Mouse (Mus musculus): ENCODE results near the gene Elovl6.

Gene Elovl6

DNA sequence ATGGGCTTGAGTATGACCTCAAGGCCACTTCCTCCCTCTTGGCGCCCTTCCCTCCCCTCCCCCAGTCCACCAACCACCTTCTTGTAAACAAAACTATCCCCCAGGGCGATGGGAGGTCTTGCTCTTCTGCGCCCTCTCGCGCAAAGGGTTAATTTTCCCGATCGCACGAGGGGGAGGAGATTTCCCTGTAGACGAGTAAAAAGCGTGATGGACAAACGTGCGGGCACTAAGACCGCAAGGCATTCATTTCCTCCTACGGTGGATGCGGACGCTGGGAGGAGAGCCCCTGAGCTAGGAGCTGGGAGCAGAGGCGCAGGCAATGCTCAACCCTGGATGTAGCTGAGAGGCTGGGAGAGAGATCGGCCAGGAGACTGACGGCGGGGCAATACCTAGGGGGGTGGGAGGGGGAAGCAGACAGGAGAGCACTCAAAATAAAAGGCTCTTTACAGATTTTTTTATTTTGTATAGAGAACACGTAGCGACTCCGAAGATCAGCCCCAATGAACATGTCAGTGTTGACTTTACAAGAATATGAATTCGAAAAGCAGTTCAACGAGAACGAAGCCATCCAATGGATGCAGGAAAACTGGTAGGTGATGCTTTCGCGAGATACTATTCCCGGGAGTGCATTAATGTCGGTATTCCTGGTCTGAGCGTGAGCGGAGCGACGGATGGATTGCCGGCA, at the start of gene Elovl6:
Gene Elovl6 (plus strand): TSS at position 176 of the 685 bp plus-strand sequence.
- peak; percentile 88 for DNase-seq

DNA sequence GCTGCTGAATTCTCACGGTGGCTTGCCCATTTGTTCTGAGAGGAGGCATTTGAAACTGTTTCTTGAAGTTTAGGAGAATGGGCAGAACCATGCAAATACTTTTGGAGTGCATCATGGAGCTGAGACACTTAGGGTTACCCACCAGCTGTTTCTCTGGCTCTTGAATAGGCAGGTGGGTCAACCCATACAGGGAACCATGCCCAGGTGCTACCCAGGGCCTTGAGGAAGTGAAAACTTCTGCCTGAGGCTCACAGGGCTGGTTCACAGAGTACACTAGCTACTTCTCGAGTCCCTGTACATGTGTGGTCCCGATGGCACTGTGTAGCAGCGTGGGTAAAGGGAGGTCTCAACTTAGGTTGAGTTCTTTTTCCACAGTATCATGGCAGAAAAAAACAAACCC, 43.4 kb upstream of the Elovl6 start:
- DNase-seq: no peak

DNA sequence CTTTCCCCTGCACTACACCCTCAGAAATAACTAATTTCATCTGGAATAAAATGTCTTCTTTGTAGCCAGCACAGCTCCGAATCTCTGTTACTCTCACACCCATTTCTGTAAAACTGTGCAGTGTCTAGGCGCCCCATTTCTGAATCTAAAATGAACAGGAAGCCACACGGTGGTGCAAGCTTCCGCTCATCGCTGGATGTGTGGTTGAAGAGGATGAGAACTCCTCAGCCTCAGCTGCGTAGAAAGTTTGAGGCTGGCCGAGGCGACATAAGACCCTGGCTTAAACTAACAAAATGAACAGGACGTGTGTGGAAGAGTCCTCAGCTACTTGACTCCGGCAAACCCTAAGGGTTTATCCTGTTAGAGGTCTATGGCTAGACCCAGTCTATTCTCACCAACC, 38.0 kb upstream of the Elovl6 start:
- no peak for DNase-seq

GRCm38 (mm10) chr3:129494731-129495130, 37.4 kb upstream of the Elovl6 start:
- no peak for DNase-seq

- DNase-seq: no peak
These were observed 28.4 kb upstream of the Elovl6 start for GRCm38 (mm10) chr3:129503781-129504180.

- no peak for DNase-seq
These were observed 27.2 kb upstream of the Elovl6 start for GRCm38 (mm10) chr3:129504928-129505327.

DNA sequence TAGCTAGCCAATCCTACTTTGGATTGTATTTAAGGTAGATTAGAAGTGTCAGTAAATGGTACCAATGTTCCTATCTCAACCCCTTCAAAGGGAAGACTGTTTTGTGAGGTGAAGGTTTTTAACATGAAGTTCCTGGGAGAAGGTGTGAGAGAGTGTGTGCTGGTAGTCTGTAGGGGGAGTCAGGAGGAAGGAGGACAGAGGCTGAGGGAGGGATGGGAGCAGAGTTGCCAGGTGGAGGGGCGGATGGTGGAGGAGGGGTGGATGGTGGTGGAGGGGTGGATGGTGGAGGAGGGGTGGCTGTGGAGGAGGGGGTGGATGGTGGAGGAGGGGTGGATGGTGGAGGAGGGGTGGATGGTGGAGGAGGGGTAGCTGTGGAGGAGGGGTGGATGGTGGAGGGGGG, 24.4 kb upstream of the Elovl6 start:
- DNase-seq: no peak

DNA sequence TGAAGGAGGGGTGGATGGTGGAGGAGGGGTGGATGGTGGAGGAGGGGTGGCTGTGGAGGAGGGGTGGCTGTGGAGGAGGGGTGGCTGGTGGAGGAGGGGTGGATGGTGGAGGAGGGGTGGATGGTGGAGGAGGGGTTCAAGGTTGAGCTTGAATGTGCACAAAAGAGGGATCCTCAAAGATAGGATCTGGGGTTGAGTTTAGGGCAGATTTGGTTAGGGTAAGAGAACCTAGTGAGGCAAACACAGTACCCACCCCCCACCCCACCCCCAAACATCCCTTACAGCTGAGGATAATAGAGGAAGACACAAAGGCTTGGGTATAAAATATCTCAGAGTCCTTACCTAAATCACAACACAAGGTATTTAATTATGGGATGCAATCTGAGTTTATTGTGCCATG, 23.6 kb upstream of the Elovl6 start:
- DNase-seq: no peak

- DNase-seq: no peak
These were observed 22.4 kb upstream of the Elovl6 start for GRCm38 (mm10) chr3:129509725-129510124.

GRCm38 (mm10) chr3:129515863-129516436, 16.2 kb upstream of the Elovl6 start:
- peak; percentile 45 for DNase-seq

GRCm38 (mm10) chr3:129520499-129520898, 11.7 kb upstream of the Elovl6 start:
- no peak for DNase-seq

DNA sequence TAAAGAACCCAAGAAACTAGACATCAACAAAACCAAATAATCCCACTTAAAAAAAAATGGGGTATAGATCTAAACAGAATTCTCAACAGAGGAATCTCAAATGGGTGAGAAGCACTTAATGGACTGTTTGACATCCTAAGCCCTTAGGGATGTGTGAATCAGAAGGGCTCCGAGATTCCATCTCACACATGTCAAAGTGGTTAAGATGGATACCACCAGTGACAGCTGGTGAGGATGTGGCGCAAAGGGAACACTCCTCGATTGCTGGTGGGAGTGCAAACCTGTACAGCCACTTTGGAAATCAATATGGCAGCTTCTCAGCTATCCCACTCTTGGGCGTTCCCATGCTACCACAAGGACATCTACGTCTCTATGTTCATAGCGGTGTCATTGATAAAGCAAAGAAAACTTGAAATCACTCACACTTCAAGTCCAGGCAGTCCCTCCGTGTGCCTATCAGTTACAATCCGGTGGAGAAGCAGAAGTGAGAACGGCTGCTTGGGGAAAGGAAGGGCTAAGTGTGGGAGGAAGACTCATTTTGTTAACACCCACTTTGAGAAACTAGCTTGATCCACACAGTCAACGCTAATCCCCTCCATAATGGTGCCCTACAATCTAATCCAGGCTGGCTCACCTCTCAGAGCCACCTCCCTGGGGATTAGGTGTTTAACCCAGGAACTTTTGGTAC, 8.6 kb upstream of the Elovl6 start:
- DNase-seq: no peak

DNA sequence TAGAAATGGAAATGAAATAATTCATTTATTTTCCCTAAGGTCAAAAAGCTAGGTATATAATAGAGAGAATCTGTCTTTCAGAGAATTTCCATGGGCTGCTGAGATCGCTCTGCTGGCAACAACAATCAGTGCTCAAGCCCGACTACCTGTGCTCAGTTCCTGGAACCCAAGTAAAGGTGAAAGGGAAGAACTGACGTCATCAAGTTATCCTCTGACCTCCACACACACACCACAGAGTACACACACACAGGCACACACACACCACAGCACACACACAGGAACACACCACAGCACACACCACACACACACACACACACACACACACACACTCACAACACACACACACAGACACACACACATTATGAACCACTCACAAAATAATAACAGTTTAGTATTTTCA, 5.1 kb upstream of the Elovl6 start:
- DNase-seq: no peak

DNA sequence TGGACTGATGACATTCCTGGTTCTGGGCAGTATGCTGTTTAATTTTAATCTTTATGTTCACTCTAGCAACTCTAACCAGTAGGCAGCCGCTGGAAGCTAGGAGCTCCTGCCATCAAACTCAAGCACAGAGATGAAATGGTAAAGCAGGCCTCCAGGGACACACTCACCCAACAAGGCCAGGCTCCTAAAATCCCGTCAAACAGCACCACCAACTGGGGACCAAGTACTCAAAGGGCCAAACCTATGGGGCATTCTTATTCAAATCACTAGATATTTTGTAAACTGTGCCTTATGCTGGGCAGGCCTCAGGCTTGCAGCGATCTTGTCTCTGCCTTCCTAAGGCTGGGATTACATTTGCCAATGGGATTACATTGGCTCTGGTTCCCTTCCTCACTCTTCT, 2.8 kb upstream of the Elovl6 start:
- DNase-seq: no peak

GRCm38 (mm10) chr3:129530461-129530860, 1.7 kb upstream of the Elovl6 start:
- no peak for DNase-seq

- peak; percentile 58 for DNase-seq
These were observed 949 bp downstream of the Elovl6 start for GRCm38 (mm10) chr3:129532865-129533742.

- DNase-seq: peak; percentile 68
These were observed 1.8 kb downstream of the Elovl6 start for GRCm38 (mm10) chr3:129533743-129534530.

- no peak for DNase-seq
These were observed 3.3 kb downstream of the Elovl6 start for GRCm38 (mm10) chr3:129535444-129535843.

- peak; percentile 97 for DNase-seq
These were observed 4.0 kb downstream of the Elovl6 start for GRCm38 (mm10) chr3:129536109-129536508.

DNA sequence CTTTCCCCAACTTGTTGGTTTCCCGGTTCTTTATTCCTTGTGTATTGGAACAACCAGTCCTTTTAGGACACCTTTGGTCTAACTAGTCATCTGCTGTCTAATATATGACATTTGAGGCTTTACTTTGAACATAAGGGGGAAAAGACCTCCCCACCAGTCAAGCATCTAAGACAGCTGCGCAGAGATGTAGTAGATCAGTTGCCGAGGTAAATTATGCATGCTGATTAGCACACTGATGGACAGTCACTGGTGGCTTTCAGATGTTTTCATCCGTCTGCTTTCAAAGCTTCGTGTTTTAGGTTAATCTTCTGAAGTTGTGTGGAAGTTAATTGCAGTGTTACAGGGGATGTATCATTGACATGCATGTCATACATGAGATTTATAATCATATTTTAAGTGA, 5.8 kb downstream of the Elovl6 start:
- no peak for DNase-seq

GRCm38 (mm10) chr3:129540882-129541281, 8.7 kb downstream of the Elovl6 start:
- DNase-seq: no peak

DNA sequence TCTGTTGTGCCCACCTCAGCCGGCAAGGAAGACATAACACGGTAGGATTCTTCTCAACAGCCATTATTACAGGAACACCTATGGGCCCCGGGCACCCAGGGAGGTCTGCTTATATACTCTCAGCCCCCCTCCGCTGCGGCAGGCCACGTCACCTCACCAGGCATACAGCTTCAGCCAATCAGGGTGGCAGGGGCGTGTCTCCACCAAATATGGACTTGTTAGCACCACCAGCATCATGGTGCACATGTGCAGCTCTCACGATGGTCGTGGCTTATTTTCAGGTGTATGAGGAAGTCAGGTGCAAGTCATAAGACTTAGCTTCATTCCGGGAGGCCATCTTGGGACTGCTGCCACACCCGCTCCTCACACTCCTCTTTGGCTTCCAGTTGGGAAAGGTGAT, 9.3 kb downstream of the Elovl6 start:
- DNase-seq: no peak

All from cerebellum, adult 11-12 months (tissue).